Mouse (Mus musculus): ENCODE measurements at regions not wholly inside any gene's neighbourhood (a gene's known extent, or its start where the extent isn't known, plus 50 kb on each side); places are given as distances from the start of the nearest gene placed in this dataset.

- no peak overlapping the region for H3K27ac ChIP-seq (ENCODE audit: control insufficient read depth, insufficient read depth, low read depth, low read length, poor library complexity)
- H3K4me3 ChIP-seq (replicated peaks; ENCODE audit: control insufficient read depth, low read depth, low read length), result no peak overlapping the region
- 68% methylated on average over 2 of the region's 2 CpGs for WGBS
- no peaks in the 10 kb centered on the region for H3K4me1 ChIP-seq (ENCODE audit: control insufficient read depth, insufficient read depth, low read length)
- TF ChIP-seq CTCF (IDR thresholded peaks at IDR 0.05; ENCODE audit: control insufficient read depth, insufficient read depth, low read length) (no peak), POLR2A (IDR thresholded peaks at IDR 0.05; ENCODE audit: borderline replicate concordance, control insufficient read depth, low read depth, low read length) (no peak)
Observed at GRCm38 (mm10) chr1:63897556-63897955, 128.5 kb upstream of the 4933402D24Rik start.

GRCm38 (mm10) chr1:63879570-63879969 is 110.5 kb upstream of the 4933402D24Rik start:
- 34% methylated on average over 3 of the region's 3 CpGs for WGBS

GRCm38 (mm10) chr1:63876589-63877251 is 107.7 kb upstream of the 4933402D24Rik start:
- 80% methylated on average over 5 of the region's 5 CpGs for WGBS
- no peak overlapping the region for H3K4me3 ChIP-seq (replicated peaks; ENCODE audit: control insufficient read depth, low read depth, low read length)
- TF ChIP-seq POLR2A (IDR thresholded peaks at IDR 0.05; ENCODE audit: borderline replicate concordance, control insufficient read depth, low read depth, low read length), result no peak
- TF ChIP-seq CTCF (IDR thresholded peaks at IDR 0.05; ENCODE audit: control insufficient read depth, insufficient read depth, low read length), result no peak
- H3K27ac ChIP-seq (ENCODE audit: control insufficient read depth, insufficient read depth, low read depth, low read length, poor library complexity), result no peak overlapping the region
- H3K4me1 ChIP-seq (ENCODE audit: control insufficient read depth, insufficient read depth, low read length), result no peaks in the 10 kb centered on the region

More at GRCm38 (mm10) chr1:63879570-63879969, 110.5 kb upstream of the 4933402D24Rik start:
- no peak for TF ChIP-seq CTCF (IDR thresholded peaks at IDR 0.05; ENCODE audit: control insufficient read depth, insufficient read depth, low read length)
- no peak for TF ChIP-seq POLR2A (IDR thresholded peaks at IDR 0.05; ENCODE audit: borderline replicate concordance, control insufficient read depth, low read depth, low read length)
- Histone ChIP-seq H3K4me3 (replicated peaks; ENCODE audit: control insufficient read depth, low read depth, low read length) (no peak overlapping the region), H3K27ac (ENCODE audit: control insufficient read depth, insufficient read depth, low read depth, low read length, poor library complexity) (no peak overlapping the region), H3K4me1 (ENCODE audit: control insufficient read depth, insufficient read depth, low read length) (no peaks in the 10 kb centered on the region)

- H3K4me1 ChIP-seq (ENCODE audit: control insufficient read depth, insufficient read depth, low read length), result no peaks in the 10 kb centered on the region
- H3K4me3 ChIP-seq (replicated peaks; ENCODE audit: control insufficient read depth, low read depth, low read length), result no peak overlapping the region
- TF ChIP-seq CTCF (IDR thresholded peaks at IDR 0.05; ENCODE audit: control insufficient read depth, insufficient read depth, low read length) (no peak), POLR2A (IDR thresholded peaks at IDR 0.05; ENCODE audit: borderline replicate concordance, control insufficient read depth, low read depth, low read length) (no peak)
- no peak overlapping the region for H3K27ac ChIP-seq (ENCODE audit: control insufficient read depth, insufficient read depth, low read depth, low read length, poor library complexity)
- whole genome bisulfite sequencing, result 73% methylated on average over 2 of the region's 3 CpGs
Observed at GRCm38 (mm10) chr1:63875297-63875962, 106.4 kb upstream of the 4933402D24Rik start.

DNA sequence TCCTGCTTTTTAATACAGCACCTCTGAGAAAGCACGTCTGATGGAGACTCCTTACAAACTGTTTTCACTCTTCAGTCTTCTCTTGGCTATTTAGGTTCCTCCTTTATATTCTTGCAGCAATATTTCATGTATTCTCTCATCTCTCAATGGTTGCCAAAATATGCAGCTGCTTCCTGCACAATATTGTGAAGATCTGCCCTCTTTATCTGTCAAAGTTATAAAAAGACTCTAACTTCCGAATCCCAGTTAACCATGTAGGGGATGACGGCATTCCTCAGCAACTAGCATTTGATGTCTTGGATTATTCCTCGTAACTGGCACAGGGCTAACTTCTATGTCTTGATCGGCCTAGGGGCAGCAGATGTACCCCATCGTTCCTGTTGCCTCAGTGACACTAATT is 102.8 kb upstream of the 4933402D24Rik start:
- TF ChIP-seq POLR2A (IDR thresholded peaks at IDR 0.05; ENCODE audit: borderline replicate concordance, control insufficient read depth, low read depth, low read length), result no peak
- no peak for TF ChIP-seq CTCF (IDR thresholded peaks at IDR 0.05; ENCODE audit: control insufficient read depth, insufficient read depth, low read length)
- WGBS, result 78% methylated on average over 6 of the region's 6 CpGs
- Histone ChIP-seq H3K27ac (ENCODE audit: control insufficient read depth, insufficient read depth, low read depth, low read length, poor library complexity) (no peak overlapping the region), H3K4me3 (replicated peaks; ENCODE audit: control insufficient read depth, low read depth, low read length) (no peak overlapping the region), H3K4me1 (ENCODE audit: control insufficient read depth, insufficient read depth, low read length) (no peaks in the 10 kb centered on the region)

GRCm38 (mm10) chr1:63869342-63869741 is 100.3 kb upstream of the 4933402D24Rik start:
- TF ChIP-seq CTCF (IDR thresholded peaks at IDR 0.05; ENCODE audit: control insufficient read depth, insufficient read depth, low read length) (no peak), POLR2A (IDR thresholded peaks at IDR 0.05; ENCODE audit: borderline replicate concordance, control insufficient read depth, low read depth, low read length) (no peak)
- Histone ChIP-seq H3K4me1 (ENCODE audit: control insufficient read depth, insufficient read depth, low read length) (no peaks in the 10 kb centered on the region), H3K27ac (ENCODE audit: control insufficient read depth, insufficient read depth, low read depth, low read length, poor library complexity) (no peak overlapping the region), H3K4me3 (replicated peaks; ENCODE audit: control insufficient read depth, low read depth, low read length) (no peak overlapping the region)
- WGBS, result 78% methylated on average over 2 of the region's 2 CpGs

DNA sequence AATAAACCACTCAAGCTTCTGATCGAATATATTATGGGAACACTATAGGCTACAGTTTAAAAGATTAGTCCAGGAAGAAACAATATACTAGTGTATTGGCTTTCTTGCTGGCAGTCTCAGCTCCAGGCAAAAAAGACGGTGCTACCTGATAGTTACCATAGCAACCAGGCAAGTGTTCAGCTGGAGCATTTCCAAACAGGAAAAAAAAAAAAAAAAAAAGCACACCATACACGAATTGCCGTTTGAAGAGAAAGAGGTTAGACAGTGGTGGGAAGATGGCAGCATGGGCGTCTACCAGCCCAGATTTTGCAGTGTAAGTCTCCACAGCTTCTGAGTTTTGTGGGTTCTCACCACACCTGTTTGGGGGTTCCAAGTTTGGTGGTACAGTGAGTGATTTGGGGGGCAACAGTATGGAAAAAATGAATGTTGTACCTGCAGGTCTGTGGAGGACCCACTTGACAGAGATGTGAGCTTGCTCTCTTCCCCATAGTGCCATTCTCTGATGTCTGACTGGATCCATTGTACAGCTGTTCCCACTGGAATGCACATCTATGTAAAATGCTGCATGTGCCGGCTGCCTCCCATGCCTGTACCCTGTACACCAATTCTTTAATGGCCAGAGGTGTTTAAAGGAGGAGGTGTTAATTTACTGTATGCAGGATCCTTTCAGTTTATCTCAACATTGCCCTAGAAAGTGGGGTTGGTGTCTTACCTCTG is 89.0 kb upstream of the 4933402D24Rik start:
- Histone ChIP-seq H3K4me1 (ENCODE audit: control insufficient read depth, insufficient read depth, low read length) (no peaks in the 10 kb centered on the region), H3K27ac (ENCODE audit: control insufficient read depth, insufficient read depth, low read depth, low read length, poor library complexity) (no peak overlapping the region), H3K4me3 (replicated peaks; ENCODE audit: control insufficient read depth, low read depth, low read length) (no peak overlapping the region)
- WGBS, result 38% methylated on average over 6 of the region's 6 CpGs
- TF ChIP-seq CTCF (IDR thresholded peaks at IDR 0.05; ENCODE audit: control insufficient read depth, insufficient read depth, low read length) (no peak), POLR2A (IDR thresholded peaks at IDR 0.05; ENCODE audit: borderline replicate concordance, control insufficient read depth, low read depth, low read length) (no peak)

DNA sequence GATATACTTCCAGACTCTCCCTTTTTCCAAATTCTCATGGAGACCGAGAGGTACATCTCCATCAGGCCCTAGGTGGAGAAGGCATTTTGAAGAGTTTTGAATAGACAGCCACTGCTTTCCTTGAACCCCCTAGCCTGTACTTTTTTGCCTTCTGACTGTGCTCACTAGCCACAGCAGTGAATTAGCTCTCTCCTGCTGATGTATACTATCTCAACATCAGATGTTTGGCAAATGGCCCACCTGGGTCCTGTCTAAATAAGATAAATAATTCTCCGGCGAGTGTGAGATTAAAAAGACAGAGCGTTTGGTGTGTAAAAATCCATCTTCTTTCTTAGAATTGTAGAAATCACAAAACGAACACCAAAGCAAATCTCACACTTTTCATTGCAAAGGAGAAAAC is 88.4 kb upstream of the 4933402D24Rik start:
- H3K27ac ChIP-seq (ENCODE audit: control insufficient read depth, insufficient read depth, low read depth, low read length, poor library complexity), result no peak overlapping the region
- 70% methylated on average over 5 of the region's 5 CpGs for WGBS
- no peak overlapping the region for H3K4me3 ChIP-seq (replicated peaks; ENCODE audit: control insufficient read depth, low read depth, low read length)
- H3K4me1 ChIP-seq (ENCODE audit: control insufficient read depth, insufficient read depth, low read length), result no peaks in the 10 kb centered on the region
- no peak for TF ChIP-seq CTCF (IDR thresholded peaks at IDR 0.05; ENCODE audit: control insufficient read depth, insufficient read depth, low read length)
- TF ChIP-seq POLR2A (IDR thresholded peaks at IDR 0.05; ENCODE audit: borderline replicate concordance, control insufficient read depth, low read depth, low read length), result no peak

All from bone marrow, adult 2 months (tissue).